ENCODE assay signal across 16 mouse cellular contexts in the genomic region with DNA sequence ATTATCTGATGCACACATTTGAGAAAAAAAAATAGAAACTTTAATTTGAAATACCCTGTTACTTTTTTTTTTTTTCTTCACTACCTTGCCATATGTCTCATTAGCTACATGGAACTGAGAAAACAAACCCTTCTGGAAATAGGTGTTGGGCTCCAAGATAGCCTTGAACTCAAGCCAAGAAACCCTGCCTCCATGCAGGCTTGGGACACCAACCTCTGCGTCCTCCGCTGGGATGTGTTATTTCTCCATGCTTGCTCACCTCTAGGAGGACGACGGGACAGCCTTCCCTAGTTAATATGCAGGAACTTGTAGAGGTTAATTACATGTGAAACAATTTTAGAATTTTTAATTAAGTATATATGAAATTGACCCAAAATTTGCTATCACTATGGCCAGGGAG.
"Had no signal": no experiment of that assay in that cellular context is flagged by ENCODE, and none has a peak within 500 bp of the region (broad histone marks: within the 10 kb centered on the region; RNA-seq: fewer than 3 reads in every experiment).

No protein-coding gene starts in this region.

- H3K4me1 ChIP-seq: kidney, embryonic 15.5 days; limb, embryonic 13.5 days; midbrain, embryonic 10.5 days; neural tube, embryonic 15.5 days had no signal

- H3K4me2 ChIP-seq: kidney, embryonic 15.5 days; limb, embryonic 13.5 days; liver, embryonic 11.5 days; lung, embryonic 14.5 days; neural tube, embryonic 15.5 days had no signal

- H3K36me3 ChIP-seq: limb, embryonic 13.5 days; midbrain, embryonic 10.5 days; neural tube, embryonic 15.5 days had no signal

- H3K9ac ChIP-seq: kidney, embryonic 15.5 days; limb, embryonic 13.5 days; lung, embryonic 14.5 days; neural tube, embryonic 15.5 days had no signal

- H3K4me3 ChIP-seq: kidney, embryonic 15.5 days; limb, embryonic 13.5 days; midbrain, embryonic 10.5 days; myocyte; neural tube, embryonic 15.5 days had no signal

- H3K27ac ChIP-seq: kidney, embryonic 15.5 days; limb, embryonic 13.5 days; midbrain, embryonic 10.5 days; neural tube, embryonic 15.5 days had no signal

- DNase-seq: kidney, postnatal 14 days; lung, embryonic 14.5 days; lung, postnatal 10 days; lung, postnatal 4 days; midbrain, embryonic 14.5 days; retina, postnatal 1 day; right cerebral cortex, postnatal 4 days; spleen, adult 18-20 months; thymus, adult 18-20 months; thymus, postnatal 14 days had no signal

- H3K27me3 ChIP-seq: kidney, embryonic 15.5 days; limb, embryonic 13.5 days; neural tube, embryonic 15.5 days had no signal

- H3K9me3 ChIP-seq: kidney, embryonic 15.5 days; limb, embryonic 13.5 days; midbrain, embryonic 10.5 days; neural tube, embryonic 15.5 days had no signal
